Mouse (Mus musculus) gastrocnemius, adult 8-10 months (tissue): ENCODE measurements around the gene Dnajc3. TPM values are rescaled to one million over a fixed set of nuclear protein-coding genes. Genes with fewer than 3 reads are reported as not detected.

Experiments
- DNase-seq, 2 experiments: peaks; one replicate each; pipeline ENCODE4 v3.0.0; 2022; ENCODE audit warnings: low spot score in 2 of 2
- total RNA-seq, 4 experiments: library from RNA; stranded (reverse); gene quantifications; 2 replicates each; pipeline ENCODE4 v1.2.4; 2022

Dnajc3 gene
- 10 to 100 TPM; 15.9 to 21.0 (median 19.1) TPM for total RNA-seq

DNA sequence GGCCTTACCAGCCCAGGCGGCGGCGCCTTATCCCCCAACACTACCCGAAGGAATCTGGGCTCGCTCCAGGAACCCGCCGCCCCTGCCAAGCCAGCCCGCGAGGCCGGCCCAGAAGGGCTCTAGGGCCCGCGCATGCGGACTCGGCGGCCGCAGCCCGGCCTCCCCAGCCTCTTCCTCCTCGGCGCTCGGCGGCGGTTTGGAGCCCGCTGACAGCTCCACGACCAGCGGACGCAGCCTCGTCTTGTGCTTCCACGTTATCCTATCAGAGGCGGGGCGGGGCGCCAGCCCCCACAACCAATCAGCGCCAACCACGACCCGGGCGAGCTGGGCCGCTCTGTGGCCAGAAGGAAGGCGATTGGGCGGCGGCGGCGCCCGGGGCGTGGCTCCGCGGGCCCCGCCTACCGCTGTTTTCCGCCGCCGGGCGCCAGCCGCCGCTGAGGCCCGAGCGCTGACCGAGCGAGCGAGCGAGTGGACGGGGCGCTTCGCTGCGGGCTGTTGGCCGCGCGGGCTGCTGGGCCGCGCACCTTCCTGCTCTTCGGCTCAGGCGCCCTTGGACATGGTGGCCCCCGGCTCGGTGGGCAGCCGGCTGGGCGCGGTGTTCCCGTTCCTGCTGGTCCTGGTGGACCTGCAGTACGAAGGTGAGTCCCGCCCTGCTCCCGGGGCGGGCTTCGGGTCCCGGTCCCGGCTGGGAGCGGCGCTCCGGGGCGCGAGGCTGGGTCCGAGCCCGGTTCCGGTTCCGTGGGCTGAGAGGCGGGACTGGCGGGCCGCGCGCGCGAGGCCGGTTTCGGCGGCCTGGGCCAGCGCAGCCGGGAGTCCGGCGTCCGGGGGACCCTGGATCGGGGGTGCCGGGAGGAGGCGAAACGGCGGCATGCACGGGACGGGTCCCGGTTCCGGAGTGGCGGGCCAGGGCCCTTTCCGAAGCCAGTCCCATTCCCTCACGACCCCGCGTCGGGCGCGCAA lies at the start of gene Dnajc3:
TSS of gene Dnajc3 (plus strand) at position 444 of the 960 bp plus-strand sequence.
- peak; percentile 100 for DNase-seq

DNA sequence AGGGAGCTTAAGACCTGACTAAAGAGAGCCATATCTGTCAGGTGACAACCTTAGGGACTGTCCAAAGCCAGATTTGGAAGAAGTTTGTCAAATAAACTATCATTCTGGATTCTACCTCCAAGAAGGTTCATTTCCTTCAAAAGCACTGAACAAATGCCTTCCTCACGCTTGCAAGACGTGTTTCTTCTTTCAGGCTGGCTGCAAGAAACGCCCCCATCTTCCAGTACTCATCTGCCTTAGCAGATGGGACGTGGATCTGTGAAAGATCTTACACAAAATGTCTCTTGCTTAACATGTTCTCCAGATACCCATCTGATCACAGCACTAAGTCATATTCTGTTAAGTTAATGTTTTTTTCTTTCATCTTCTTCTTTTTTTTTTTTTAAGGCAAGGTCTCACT lies 47.7 kb upstream of the Dnajc3 start:
- no peak for DNase-seq

DNA sequence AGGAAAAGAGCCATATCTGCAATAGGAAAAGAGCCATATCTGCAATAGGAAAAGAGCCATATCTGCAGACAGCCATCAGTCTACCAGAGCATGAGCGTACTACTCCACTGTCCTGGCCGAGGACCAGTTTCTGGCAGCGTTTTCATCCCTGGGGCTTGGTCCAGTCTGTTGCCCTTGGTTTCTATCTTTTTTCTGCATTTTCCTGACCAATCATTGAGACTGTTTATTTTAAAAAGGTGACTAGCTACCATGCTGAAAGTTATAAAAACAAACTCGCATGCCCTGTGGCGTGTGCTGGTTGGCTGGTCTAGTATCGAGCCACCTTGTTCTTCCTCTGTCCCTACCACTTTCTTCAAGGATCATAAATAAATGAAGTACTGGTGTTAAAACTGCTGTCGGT lies 42.5 kb upstream of the Dnajc3 start:
- no peak for DNase-seq

DNA sequence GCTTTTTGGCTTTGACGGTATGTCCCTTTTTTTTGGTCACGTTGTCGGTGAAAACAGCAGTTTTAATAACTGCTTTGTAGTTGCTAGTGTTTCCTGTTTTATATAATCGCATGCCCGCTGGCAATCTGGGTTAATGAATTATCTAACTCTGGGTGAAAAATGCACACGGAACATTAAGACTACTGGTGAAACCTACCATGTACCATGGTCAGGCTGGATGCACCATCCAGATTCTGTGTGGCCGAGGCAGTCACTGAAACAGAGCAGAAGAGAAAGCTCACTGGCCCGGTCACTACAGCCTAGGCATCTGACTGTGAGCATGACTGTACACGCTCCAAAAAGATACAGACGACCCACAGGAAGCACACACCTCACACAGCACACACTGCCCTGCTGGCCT lies 42.1 kb upstream of the Dnajc3 start:
- DNase-seq, result no peak

DNA sequence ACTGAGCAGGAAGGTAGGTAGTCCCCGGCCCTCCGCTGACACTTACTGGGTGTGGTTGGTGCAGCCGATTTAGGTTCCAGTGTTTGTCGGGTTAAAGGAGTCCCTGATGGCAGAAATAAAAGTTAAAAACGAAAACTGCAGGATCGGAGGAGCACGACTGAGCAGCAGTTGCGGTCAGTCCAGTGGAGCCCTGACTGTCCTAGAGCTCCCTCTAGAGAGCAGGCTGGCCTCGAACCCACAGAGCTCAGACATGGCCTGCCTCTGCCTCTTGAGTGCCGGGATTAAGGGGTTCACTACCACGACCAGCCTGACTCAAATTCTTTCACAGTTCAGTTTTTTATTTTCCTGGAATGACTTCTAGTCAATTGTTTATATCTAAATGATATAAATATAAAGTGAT lies 37.8 kb upstream of the Dnajc3 start:
- DNase-seq, result no peak

DNA sequence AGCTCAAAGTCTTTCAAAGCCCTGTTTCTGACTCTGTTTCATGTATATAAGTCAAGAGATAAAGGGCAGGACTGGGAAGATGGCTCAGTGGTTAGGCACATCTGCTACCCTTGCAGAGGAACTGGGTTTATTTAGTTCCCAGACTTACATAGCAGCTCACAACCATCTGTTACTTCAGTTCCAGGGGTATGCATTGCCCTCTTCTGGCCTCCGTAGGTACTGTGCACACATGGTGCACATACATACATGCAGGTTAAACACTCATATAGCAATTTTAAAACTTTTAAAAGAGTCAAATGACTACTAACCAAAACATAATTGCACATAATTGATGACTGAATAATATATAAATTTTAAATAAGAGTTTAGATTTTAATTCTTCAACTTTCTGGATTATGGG lies 36.9 kb upstream of the Dnajc3 start:
- no peak for DNase-seq

DNA sequence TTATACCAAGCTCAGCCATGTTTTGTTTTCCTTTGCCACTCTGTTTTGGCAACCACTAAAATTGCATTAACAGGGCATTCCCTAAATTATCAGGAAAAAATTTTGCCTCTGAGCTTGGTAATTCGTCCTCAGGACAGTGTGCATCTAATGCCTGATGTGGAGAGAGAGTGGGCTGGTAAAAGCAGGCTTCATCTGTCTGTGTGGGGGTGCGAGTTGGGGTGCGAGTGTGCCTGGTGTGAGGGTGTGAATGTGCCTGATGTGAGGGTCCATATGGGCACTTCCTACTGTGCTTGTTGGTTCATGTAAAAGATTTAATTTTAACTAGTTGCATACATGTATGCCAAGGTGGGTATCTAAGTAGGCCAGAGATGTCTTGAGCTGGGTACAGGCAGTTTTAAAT lies 34.4 kb upstream of the Dnajc3 start:
- DNase-seq, result no peak

DNA sequence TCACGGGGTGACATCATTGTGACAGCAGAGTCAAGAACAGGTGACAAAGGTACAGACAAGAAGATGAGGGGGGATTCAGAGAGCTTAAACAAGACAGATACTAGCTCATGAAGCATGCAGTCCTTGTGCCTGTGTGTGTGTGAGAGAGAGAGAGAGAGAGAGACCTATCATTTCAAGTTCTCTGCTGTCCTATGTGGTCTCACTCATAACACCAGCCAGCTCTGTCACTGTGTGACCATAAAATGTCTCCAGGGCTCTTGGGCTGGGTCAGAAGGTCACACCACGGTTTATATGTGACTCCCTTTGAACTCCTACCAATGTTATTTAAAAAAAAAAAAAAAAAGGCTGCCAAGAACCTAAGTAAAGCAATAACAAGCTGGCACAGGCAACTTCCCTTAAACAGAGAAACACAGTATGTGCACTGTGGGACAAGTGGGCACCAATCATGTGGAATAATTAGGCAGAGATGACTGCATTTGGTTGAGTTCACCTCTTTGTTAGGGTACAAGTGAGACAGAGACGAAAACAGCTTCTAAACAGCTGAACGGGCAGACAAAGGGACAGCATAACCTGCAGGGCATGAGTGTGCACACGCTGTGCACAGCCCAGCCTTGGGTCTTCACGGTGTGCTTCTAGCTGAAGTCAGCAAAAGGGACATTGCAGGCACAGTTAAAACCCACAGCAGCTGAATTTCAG lies 33.8 kb upstream of the Dnajc3 start:
- DNase-seq, result no peak

DNA sequence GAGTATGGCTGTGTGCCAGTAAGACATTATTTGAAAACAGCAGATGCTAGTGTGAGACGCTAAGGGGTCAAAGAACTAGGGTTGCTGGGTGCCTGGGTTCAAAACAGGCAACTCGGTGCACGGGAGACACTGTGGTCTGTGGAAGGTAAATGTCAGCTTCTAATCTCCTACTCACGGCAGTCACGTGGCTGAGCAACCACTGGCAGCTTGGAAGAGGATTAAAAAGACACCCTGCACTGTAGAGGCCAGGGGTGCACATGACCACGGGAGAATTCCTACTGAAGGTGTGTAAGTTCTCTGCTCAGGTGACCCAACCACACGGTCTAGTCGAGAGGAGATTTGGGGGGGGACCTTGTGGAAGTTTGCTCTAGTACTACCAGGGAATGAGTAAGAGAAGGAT lies 30.2 kb upstream of the Dnajc3 start:
- no peak for DNase-seq

DNA sequence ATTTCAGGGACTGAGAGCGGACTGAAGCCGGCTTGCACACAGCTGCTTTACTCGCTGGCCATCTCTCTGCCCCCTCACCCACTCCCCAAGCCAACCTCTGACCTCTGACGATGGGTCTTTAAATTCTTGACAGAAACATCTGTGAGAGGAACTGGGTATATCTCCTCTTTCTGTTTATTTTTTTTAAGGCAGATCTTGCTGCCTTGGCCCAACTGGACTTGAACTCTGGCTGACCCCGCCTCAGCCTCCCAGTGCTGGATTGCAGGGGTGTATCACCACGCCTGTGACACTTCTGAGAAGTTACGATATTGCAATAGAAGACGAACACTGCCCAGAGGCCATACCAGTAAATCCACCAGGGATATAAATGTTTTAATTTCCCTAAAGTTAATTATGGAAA lies 27.9 kb upstream of the Dnajc3 start:
- peak; percentile 18 to 40 for DNase-seq

DNA sequence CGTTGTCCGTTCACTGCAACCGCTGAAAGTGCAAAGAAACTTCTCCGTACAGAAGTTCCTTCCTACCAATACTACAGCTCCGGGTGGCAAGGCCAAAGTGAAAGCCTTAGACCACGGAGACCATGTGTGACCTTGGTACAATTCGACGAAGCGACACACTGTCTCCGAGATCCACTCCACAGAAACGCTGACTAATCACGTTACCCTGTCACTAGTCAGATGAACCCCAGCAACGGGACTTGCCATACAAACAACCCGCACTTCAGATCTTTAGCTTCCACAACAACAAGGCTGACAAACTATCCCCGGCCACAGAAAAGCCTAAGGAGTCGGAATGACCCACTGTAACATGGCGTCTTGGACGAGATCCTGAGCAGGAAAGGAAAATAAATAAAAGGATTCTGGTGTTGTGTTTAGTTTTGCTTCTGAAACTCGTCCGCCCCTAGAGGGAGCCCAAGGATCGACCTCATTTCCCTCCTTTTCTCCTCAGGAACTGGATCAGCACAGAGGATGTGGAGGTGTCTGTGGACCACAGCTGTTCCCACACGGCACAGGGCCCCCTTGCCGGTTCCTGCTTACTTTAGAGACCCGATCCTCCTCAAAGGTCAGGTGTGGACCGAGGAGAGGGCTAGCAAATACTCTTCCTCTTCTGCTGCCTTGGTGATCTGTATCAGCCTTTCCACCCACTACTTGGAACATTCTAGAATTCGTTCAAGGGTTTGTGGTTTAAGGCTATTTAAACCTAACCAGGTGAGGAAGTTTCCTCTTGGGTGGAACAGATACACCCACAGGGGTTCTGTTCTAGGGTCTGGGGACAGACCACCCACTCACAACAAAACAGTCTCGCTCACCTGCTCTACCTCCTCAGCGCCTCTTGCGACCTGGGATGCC lies 27.2 kb upstream of the Dnajc3 start:
- peak; percentile 32 to 58 for DNase-seq

DNA sequence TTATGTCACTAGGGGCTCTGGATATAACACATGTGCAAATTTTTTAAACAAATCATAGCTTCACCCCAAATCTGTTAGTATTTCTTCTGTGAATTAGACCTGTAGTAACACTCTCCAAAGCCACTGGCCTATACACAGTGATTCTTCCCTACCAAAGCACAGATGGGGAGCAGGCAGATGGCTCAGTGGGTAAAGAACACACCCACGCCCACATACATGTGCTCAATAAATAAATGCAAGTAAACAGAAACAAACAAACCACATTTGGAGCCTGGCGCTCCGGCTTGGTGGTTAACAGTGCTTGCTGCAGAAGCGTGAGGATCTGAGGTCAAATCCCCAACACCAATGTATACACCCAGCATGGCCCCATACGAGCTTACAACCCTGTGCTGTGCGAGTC lies 26.3 kb upstream of the Dnajc3 start:
- no peak for DNase-seq

DNA sequence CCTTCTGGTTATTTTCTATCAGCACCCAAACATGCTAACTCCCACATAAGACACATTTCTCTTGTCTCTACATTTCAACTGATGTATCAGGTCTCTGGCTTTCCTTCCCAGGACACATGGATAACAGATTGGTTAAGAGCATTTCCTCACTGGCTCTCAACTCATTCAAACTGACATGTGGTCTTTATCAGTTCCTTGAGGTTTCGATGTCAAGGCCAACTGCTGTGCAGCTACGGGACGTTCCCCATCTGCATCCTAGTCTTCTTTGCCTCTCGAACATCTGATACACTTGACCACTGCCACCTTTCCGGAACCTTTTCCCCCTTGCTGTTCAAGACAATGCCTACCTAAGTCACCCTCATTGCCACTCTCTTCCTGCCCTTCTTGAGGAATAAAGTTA lies 24.1 kb upstream of the Dnajc3 start:
- DNase-seq, result no peak

DNA sequence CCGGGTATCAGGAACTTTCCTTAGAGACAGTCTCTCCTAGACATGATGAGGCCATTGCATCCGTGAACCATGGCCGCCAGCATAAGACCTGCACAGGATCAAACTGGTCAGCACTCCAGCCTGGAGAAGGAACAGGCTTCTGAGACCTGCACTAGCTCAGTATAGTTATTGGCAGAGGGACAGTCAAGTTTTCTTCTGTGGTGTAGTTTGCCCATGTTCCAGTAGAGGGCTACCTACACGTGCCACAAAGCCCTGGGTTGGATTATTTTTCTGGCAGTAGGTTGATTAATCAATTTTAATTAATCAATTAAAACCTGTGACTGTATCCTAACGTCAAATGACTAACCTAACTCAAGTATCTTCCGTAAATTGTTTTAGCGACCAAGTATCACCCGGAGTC lies 18.8 kb upstream of the Dnajc3 start:
- DNase-seq, result no peak

DNA sequence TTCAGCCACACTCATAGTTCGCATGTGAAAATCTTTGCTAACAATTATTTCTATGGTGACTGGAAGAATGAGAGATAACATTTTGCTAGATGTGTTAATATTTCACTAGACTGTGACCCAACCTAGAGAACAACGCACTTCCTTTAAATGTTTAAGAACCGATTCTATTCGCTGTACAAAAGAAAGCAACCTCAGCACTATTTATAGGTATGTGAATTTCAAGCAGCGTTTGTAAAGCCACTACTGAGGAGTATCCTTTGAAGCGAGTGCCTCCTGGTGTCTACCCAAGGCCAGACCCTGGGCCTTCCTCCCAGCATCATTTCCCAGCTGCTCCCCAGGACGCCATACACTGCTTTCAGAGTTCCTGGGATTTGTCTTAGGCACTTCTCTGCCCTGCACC lies 17.1 kb upstream of the Dnajc3 start:
- no peak for DNase-seq

DNA sequence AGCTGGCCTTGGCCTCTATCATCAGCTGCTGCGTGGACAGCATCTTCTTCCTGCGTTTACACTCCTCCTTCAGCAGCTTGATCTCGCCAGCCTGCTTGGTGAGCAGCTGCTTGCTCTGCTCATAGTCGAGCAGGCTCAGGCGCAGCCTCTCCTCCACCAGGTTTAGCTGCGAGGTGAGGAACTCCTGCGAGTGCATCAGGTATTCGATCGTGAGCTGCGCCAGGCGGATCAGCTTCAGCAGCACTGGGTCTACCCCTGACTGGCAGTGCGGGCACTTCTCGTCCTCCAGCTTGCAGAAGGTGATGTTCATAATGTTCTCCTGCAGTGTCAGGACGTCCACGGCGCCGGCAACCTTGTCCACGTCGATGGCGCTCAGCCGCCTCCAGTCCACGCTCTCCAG lies 15.5 kb upstream of the Dnajc3 start:
- DNase-seq, result no peak

DNA sequence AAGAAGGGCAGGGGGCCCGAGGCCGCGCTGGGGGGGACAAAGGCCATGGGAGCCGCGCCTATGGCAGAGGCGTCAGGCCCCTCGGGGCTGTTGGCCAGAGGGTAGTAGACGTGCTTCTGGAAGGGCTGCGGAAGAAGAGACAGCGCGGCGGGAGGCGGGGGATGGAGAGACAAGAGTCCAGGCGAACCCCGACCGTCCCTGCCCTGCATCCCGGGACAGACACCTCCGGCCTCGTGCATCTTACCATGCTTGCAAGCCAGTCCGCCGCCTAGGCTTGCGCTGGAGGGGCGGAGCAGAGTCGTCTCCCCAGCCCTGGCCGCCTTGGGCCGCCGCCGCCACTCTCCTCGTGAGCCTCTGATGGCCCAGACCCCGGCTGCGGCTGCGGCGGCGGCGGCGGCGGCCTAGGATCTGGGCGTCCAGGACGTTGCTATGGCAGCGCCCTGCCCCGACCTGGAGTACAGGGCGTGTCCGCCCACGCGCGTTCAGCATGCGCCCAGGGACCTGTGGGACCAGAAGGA lies 15.1 kb upstream of the Dnajc3 start:
- no peak for DNase-seq

DNA sequence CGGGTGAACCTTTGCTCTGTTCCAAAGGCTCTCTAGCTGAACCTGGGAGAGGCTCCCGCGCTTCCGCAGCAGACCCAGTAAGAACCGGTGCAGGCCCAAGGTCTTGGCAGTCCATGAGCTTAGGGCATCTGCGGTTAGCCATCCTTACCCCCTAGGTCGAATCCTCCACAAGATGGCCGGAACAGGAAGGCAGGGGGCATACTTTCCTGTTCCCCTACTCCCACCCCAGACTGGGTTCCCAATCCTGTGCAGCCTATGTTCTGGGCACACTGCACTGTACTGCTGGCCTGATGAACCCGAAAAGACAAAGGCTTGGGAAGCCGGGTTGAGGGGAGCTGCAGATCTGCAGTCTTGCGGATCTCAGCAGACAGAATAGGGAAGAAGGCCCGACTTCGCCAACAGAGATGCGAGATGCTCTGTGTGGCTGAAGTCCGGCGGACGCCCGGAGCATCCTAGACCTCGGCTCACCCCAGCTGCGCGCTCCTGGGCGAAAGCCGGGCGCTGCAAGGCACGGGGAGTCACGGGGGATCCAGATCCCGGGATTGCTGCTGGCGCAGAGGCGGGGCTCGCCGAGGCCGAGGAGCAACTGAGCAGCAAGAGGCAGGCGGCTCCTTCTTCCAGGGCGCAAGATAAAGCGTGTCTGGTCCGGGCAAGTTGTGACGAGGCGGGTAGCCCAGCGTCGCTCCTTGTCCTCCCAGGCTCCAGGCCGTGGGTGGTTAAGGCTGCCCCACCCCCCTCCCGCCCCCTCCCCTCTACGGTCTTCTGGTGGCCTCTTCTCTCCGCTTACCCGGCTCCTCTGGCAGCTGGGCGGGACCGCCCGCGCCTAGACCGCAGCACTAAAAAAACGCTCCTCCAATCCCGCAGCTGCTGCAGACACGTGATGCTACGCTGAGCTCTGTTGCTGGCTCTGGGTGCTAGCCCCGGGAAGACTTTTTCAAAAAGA lies 12.8 kb upstream of the Dnajc3 start, which contains the start of gene Dzip1:
TSS of gene Dzip1 (minus strand) at position 788 of the 943 bp plus-strand sequence.
- peak; percentile 24 to 37 for DNase-seq

DNA sequence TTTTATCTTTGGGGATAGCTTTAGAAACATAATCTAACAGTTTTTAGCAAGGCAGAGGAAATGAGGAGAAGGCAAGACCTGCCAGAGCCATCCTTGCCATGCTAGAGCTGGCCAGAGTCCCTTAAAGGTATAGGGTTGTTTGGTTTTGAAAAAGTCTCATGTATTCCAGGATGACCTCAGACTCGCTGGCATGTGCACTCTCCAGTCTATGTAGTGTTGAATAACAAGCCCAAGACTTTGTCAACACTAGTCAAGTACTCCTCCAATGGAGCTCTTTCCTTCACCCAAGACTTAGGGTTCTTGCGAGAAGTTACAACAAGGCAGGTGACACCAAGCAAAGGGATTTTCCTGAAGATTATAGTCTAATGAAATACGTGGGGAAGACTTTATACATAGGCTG lies 9.2 kb upstream of the Dnajc3 start:
- no peak for DNase-seq

DNA sequence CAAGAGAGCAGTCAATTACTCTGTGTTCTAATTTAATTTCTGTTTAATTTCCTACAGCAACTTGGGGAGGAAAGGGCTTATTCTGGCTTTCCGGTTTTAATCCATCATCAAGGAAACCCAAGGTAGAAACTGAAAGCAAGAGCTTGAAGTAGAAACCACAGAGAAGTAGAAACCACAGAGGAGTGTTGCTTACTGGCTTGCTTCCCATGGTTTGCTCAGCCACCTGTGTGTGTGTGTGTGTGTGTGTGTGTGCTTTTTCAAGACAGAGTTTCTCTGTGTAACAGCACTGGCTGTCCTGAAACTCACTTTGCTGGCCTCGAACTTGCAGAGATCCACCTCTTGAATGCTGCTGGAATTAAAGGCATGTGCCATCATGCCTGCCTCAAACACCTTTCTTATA lies 8.0 kb upstream of the Dnajc3 start:
- DNase-seq, result no peak
